Mouse (Mus musculus) layer of hippocampus, adult 8-10 months (tissue): ENCODE results near the gene Iqgap2. TPM values are rescaled to one million over a fixed set of nuclear protein-coding genes. Genes with fewer than 3 reads are reported as not detected.

Experiments
- DNase-seq, 2 experiments: peaks; one replicate each; pipeline ENCODE4 v3.0.0; 2022; ENCODE audit warnings: low spot score in 2 of 2
- total RNA-seq, 4 experiments: library from RNA; stranded (reverse); gene quantifications; 2 replicates each; pipeline ENCODE4 v1.2.4; 2022

Gene Iqgap2
- total RNA-seq, 4 experiments from 2014 or later: 60.5 to 80.9 (median 72.5) TPM

DNA sequence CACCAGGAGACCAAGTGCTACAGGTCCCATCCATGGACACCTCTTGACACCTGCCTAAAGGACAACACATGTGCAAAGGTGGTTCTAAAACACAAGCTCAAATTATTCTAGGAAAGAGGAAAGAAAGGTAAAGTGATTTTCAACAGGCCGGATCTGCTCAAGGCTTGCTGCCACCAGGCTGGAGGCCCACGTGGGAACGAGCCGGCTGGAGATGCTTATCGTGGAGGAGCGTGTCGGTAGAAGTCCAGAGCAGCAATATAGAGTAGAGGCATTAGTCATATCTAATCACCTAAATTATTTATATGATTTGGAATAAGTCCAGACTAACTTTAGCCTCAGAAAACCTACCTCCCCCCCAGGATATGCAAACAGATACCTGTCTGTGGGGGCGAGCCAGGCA is 112.5 kb downstream of the Iqgap2 start:
- DNase-seq: no peak

DNA sequence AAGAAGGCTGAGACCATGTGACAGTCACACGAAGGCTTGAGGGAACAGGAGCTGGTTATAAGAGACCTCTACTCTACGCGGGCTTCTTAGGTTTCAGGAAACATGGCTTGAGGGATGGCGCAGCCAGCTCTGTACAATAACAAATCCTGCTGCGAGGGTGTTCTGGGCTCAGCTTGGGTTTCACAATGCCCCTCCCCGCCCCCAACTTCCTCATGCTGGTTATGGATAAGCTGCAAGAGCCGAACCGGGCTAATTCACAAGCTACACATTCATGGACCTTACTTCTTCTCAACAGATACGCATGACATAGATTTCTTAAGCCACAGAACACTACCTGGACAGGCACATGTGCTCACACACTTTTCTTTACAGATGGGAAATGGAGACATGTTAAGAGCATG is 113.0 kb downstream of the Iqgap2 start:
- DNase-seq: no peak

GRCm38 (mm10) chr13:95777651-95778391 is 113.9 kb downstream of the Iqgap2 start:
- no peak for DNase-seq

- no peak for DNase-seq
Observed at GRCm38 (mm10) chr13:95777237-95777636, 114.5 kb downstream of the Iqgap2 start.

DNA sequence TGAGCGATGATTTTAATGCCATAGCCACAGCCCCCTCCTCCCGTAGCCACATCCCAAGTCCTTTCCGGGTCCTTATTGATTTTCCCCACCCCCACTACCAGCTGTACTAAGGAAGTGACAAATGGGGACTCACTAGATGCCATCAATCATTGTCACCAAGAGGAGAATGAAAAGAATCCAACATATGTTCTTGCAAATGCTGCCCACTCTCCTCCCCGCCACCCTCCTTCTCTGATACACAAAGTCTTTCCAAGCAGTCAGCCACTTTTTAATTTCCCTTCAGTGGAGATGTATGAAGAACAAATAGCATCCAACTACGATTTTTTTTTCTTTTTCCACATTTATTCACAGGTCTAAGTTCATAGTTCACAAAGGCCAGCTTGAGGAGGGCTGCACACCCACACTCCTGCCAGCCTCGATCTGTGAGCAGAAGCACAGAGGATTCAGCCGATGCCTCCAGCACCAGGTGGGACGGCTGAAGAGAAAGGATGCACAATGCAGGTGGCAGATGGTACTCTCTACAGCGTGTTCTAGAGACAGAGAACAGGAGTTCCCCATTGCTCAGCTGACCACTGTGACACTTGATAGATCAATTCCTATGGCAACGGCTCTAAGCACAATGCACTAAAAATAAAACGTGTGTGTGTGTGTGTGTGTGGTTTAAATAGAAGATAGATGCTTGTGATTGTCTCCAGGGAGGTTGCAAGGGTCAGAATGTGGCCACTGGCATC is 116.6 kb downstream of the Iqgap2 start:
- peak; percentile 63 to 74 for DNase-seq

- no peak for DNase-seq
Observed at GRCm38 (mm10) chr13:95765017-95765416, 126.7 kb downstream of the Iqgap2 start.

- no peak for DNase-seq
Observed at GRCm38 (mm10) chr13:95763876-95764517, 127.7 kb downstream of the Iqgap2 start.

DNA sequence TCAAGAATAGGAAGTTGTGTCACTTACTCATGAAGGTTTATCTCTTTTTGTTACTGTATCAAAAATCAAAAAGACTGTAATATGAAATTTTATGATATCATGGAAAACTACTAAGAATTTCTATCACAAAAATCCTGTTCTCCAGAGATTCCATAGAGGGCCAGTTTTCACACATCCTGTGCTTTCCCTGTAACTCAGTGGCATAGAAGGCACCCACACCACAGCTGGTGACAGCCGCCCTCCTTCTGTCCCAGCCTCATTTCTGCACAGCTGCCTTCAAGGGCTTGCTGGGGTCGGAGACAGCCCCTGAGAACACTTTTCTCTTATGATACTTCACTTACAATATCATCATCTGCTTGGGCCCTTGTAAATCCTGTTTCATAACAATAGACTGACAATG is 131.9 kb downstream of the Iqgap2 start:
- DNase-seq: no peak

GRCm38 (mm10) chr13:95754285-95754684 is 137.4 kb downstream of the Iqgap2 start:
- DNase-seq: no peak

- DNase-seq: no peak
Observed at GRCm38 (mm10) chr13:95752386-95752785, 139.3 kb downstream of the Iqgap2 start.

DNA sequence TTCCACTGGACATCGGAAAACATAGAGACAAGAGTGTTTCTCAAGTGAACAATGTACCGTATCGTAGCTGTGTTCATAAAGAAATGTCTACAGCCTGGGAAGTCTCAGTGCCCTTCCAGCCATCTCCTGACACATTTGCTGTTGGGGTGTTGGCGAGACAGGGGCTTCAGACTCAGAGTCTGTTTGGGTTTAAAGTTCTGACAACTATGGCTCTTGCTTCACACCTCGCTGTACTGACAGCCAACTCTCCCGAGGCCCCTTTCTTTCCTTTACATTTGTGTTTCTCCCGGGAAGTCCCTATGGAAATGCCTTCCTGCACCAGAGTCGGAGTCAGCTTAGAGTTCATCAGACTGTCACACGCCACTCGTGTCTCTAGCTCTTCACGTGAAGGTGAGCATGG is 144.2 kb downstream of the Iqgap2 start:
- no peak for DNase-seq

GRCm38 (mm10) chr13:95747101-95747500 is 144.6 kb downstream of the Iqgap2 start:
- DNase-seq: no peak

DNA sequence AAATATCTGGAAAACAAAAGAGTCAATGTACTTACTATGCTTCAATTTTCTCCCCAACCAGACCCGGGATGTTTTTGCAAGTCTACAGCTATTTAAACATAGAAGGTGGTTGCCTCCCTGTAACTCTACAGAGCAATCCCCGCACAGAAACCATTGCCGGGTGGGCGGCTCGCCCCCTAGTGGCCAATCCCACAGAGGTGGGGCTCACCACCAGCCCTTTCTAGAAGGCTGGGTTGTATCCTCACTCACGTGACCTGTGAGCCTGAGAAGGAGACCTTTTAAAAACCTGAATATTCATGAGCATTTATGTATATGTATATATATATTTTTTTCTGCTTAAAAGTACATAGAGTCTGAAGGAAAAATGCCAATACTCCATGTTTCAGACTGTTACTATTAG is 145.2 kb downstream of the Iqgap2 start:
- DNase-seq: peak in 1 of 2 experiments; percentile 31

DNA sequence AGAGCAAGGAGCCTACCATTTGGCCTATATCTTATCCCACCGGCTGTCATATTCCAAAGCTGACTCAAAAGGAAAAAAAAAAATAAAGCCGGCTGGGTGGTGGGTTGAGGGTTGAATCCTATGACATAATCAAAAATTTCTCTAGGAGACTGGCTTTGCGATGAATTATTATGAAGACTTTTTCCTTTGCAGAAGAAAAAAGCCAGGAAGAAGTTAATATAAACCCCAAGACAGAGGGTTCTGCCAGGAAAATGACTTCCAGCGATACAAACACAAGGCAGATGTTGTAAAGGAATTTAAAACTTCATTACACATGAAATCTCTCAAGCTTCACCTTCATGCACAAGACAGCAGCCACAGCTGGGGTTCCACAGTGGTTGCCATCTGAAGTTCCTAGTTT is 146.3 kb downstream of the Iqgap2 start:
- DNase-seq: no peak

DNA sequence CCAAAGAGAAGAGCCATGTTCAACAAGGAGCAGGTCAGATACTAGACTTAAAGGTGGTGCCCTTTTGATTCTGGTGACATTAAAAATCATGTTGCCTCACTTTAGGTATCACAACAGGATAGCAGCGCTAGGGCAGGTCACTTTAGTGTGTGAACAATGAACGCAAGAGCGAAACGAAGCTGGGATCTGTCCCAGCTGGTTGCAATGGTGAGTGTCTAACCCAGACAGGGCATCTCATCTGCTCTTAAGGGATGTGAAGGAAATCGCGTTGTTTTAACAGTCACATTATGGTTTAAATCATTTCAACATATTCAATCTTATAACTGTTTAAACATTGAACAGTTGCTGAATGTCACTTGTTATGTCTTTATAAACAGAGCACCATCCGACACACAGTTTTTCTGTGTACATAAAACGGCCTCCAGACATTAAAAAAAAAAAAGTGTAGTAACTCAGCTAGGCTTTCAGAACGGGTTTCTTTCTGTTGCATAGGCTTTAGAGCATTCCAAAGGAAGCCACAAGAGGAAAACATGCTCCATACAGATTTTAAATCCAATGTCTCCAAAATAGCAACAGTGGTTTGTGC is 148.7 kb downstream of the Iqgap2 start:
- no peak for DNase-seq

DNA sequence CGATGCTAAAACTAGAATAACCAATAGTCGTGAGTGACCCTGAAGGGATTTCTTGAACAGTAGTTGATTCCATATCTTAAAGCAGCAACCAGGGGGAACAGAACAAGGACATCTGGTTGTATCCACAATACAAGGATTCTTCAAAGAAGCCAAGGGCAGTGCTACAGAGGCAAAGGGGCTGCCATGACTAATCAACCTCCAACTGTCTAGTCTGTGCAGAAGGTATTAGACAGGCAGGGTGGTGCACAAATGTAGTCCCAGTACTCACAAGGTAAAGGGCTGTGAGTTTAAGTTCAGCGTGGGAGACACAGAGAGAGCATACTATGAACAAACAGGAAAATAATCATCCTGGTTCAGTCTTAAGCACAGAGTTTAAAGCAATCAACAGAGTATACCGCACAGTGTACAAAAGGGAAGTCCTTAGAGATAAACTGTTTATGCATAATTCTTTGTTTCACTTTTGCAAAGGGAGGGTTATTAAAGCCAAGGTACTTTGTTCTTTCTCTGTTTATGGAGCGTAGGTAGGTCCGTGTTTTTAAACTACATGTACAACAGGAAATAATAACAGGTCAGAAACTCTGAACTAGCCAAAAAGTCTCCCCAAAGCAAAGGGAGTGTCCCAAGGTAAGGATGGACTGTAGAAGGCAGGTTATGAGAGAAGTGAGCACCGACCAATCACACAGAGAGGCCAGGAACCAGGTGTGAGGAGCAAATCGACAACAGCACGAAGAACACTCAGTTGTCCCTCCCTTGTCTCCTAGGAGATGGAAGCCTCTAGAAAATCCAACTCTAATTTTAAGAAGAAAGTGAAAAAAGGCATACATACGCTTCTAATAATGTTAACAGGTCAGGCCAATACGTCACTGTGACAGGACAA is 149.7 kb downstream of the Iqgap2 start:
- no peak for DNase-seq

DNA sequence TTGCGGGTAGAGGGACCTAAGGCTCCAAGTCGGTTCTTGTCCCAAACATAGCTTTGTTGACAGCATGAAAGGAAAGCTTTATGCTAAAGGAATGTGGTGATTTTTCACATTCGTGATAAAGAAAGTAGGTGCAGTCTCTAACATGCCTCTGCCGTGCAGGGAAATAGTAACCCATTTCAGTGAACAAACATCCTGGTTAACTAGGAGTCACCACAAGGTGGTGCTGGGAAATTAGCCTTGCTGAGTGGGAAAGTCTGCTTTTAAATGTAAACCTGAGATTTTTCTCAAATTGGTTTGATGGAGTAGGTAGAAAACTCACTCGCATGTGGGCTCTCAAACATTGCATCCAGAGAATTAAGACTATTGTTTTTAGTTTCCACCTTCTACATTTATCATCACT is 152.1 kb downstream of the Iqgap2 start:
- DNase-seq: peak in 1 of 2 experiments; percentile 35

- no peak for DNase-seq
Observed at GRCm38 (mm10) chr13:95730491-95730890, 161.2 kb downstream of the Iqgap2 start.

GRCm38 (mm10) chr13:95719320-95720232 is 172.1 kb downstream of the Iqgap2 start:
- DNase-seq: peak; percentile 52 to 77

GRCm38 (mm10) chr13:95715356-95715755 is 176.4 kb downstream of the Iqgap2 start:
- DNase-seq: no peak
